8 mouse cellular contexts compared by ENCODE assay signal in genomic region chr11:32266776-32267175, GRCm38 (mm10). TPM values are rescaled to one million over a fixed set of nuclear protein-coding genes. Genes with fewer than 3 reads are reported as not detected.
DNase-seq lines count a peak whose midpoint lies in the region; ATAC-seq and TF ChIP-seq lines count a peak whose summit lies in the region.

No protein-coding gene starts in this region.

- ATAC-seq in kidney, embryonic 16.5 days (ENCODE audit: low FRiP score, low TSS enrichment), result no peak
- 0 out of 2 replicates have a peak, but pooled peaks have one; percentile 3 for ATAC-seq in hindbrain, embryonic 16.5 days
- 0 out of 2 replicates have a peak, but pooled peaks have one; percentile 1 for ATAC-seq in midbrain, postnatal 0 days (ENCODE audit: low FRiP score)

- no peak for DNase-seq in kidney, adult 8-10 months
- peak; percentile 14 for DNase-seq in brain, adult 2 months (ENCODE audit: low read depth, low spot score)
- DNase-seq in midbrain, postnatal 0 days (ENCODE audit: low spot score), result no peak
- DNase-seq in adrenal gland, postnatal 36 days, result no peak
- no peak for DNase-seq in right cerebral cortex, adult 2 months (ENCODE audit: low spot score in 2 of 2)
- no peak for DNase-seq in spleen, postnatal 10 days (ENCODE audit: low spot score in 2 of 2)

- H3K27ac ChIP-seq in kidney, embryonic 16.5 days (ENCODE audit: low read length), result peak overlapping the region; percentile 96
- H3K27ac ChIP-seq in hindbrain, embryonic 16.5 days (ENCODE audit: low read depth, low read length), result peak overlapping the region; percentile 94
- peak overlapping the region; percentile 92 for H3K27ac ChIP-seq in midbrain, postnatal 0 days (ENCODE audit: low read depth, low read length)

- no peaks in the 10 kb centered on the region for H3K36me3 ChIP-seq in kidney, embryonic 16.5 days (ENCODE audit: insufficient read depth, low read length)
- no peaks in the 10 kb centered on the region for H3K36me3 ChIP-seq in hindbrain, embryonic 16.5 days (ENCODE audit: control insufficient read depth, insufficient read depth, low read length)
- H3K36me3 ChIP-seq in midbrain, postnatal 0 days (ENCODE audit: insufficient read depth, low read length), result peaks cover 7% of the 10 kb centered on the region

- 22% methylated on average over 6 of the region's 6 CpGs for WGBS in kidney, embryonic 16.5 days
- WGBS in hindbrain, embryonic 16.5 days, result 23% methylated on average over 6 of the region's 6 CpGs
- 27% methylated on average over 6 of the region's 6 CpGs for WGBS in midbrain, postnatal 0 days

- H3K9ac ChIP-seq in kidney, embryonic 16.5 days (replicated peaks; ENCODE audit: low read length), result peak overlapping the region; percentile 94
- peak overlapping the region; percentile 93 for H3K9ac ChIP-seq in hindbrain, embryonic 16.5 days (ENCODE audit: low read depth, low read length)
- peak overlapping the region; percentile 92 for H3K9ac ChIP-seq in midbrain, postnatal 0 days (replicated peaks; ENCODE audit: low read length, poor library complexity, severe bottlenecking)

- H3K4me2 ChIP-seq in kidney, embryonic 16.5 days (replicated peaks; ENCODE audit: low read depth, low read length), result peak overlapping the region; percentile 72
- peak overlapping the region; percentile 68 for H3K4me2 ChIP-seq in hindbrain, embryonic 16.5 days (ENCODE audit: low read length)
- H3K4me2 ChIP-seq in midbrain, postnatal 0 days (ENCODE audit: low read depth, low read length, poor library complexity, severe bottlenecking), result peak overlapping the region; percentile 58

- H3K9me3 ChIP-seq in kidney, embryonic 16.5 days (ENCODE audit: low read length), result no peaks in the 10 kb centered on the region
- H3K9me3 ChIP-seq in hindbrain, embryonic 16.5 days (ENCODE audit: control insufficient read depth, low read length), result no peaks in the 10 kb centered on the region
- H3K9me3 ChIP-seq in midbrain, postnatal 0 days (ENCODE audit: low read length), result no peaks in the 10 kb centered on the region

- H3K4me1 ChIP-seq in kidney, embryonic 16.5 days (ENCODE audit: insufficient read depth, low read length), result peaks cover 15% of the 10 kb centered on the region
- H3K4me1 ChIP-seq in hindbrain, embryonic 16.5 days (ENCODE audit: control insufficient read depth, insufficient read depth, low read depth, low read length), result peaks cover 10% of the 10 kb centered on the region
- no peaks in the 10 kb centered on the region for H3K4me1 ChIP-seq in midbrain, postnatal 0 days (ENCODE audit: insufficient read depth, low read length)

- H3K27me3 ChIP-seq in kidney, embryonic 16.5 days (ENCODE audit: insufficient read depth, low read length), result peaks cover 3% of the 10 kb centered on the region; the same call in 1 of the 2 replicates
- no peaks in the 10 kb centered on the region for H3K27me3 ChIP-seq in hindbrain, embryonic 16.5 days (replicated peaks; ENCODE audit: control insufficient read depth, insufficient read depth, low read length)
- no peaks in the 10 kb centered on the region for H3K27me3 ChIP-seq in midbrain, postnatal 0 days (ENCODE audit: insufficient read depth, low read length)

- H3K4me3 ChIP-seq in kidney, embryonic 16.5 days (ENCODE audit: low read length), result peak overlapping the region; percentile 87
- H3K4me3 ChIP-seq in hindbrain, embryonic 16.5 days (ENCODE audit: low read length), result peak overlapping the region; percentile 90
- H3K4me3 ChIP-seq in midbrain, postnatal 0 days (ENCODE audit: low read depth, low read length), result peak overlapping the region; percentile 61

- TF ChIP-seq CTCF in midbrain, postnatal 0 days (IDR thresholded peaks at IDR 0.05), result no peak

RNA-seq across cellular contexts. Expression of gene Nprl3, which starts 0.7 kb away (rescaled TPM):
- 50.2 and 50.8 TPM in 2 replicates for polyA plus RNA-seq in kidney, embryonic 16.5 days (2015; fragmentation: Nextera tagmentation; extraction: Ambion mirVana)
- polyA plus RNA-seq in hindbrain, embryonic 16.5 days (2015; fragmentation: Nextera tagmentation; extraction: Ambion mirVana), result 42.6 and 43.9 TPM in 2 replicates
- 36.0 and 44.7 TPM in 2 replicates for total RNA-seq in midbrain, postnatal 0 days (2014; rRNA removed)
- 35.3 and 38.6 TPM in 2 replicates for polyA plus RNA-seq in midbrain, postnatal 0 days (2015; fragmentation: Nextera tagmentation; extraction: Ambion mirVana)
- 10 to 100 TPM; 62.9 to 65.2 TPM for total RNA-seq in adrenal gland, postnatal 36 days (2021)

RNA-seq across cellular contexts. Expression of gene Hba-x, which starts 9.4 kb away (rescaled TPM):
- polyA plus RNA-seq in kidney, embryonic 16.5 days (2015; fragmentation: Nextera tagmentation; extraction: Ambion mirVana), result 20.0 and 23.7 TPM in 2 replicates
- 4.9 and 16.1 TPM in 2 replicates for polyA plus RNA-seq in hindbrain, embryonic 16.5 days (2015; fragmentation: Nextera tagmentation; extraction: Ambion mirVana)
- 0.38 TPM in 1 of 2 replicates, not detected in the other for total RNA-seq in midbrain, postnatal 0 days (2014; rRNA removed)
- polyA plus RNA-seq in midbrain, postnatal 0 days (2015; fragmentation: Nextera tagmentation; extraction: Ambion mirVana), result 0.49 TPM in 1 of 2 replicates, not detected in the other
- not detected for total RNA-seq in adrenal gland, postnatal 36 days (2021)

RNA-seq across cellular contexts. Expression of gene Hba-a1, which starts 16.5 kb away (rescaled TPM):
- polyA plus RNA-seq in kidney, embryonic 16.5 days (2015; fragmentation: Nextera tagmentation; extraction: Ambion mirVana), result 4,198 and 4,493 TPM in 2 replicates
- polyA plus RNA-seq in hindbrain, embryonic 16.5 days (2015; fragmentation: Nextera tagmentation; extraction: Ambion mirVana), result 2,714 and 3,255 TPM in 2 replicates
- 562 and 930 TPM in 2 replicates for total RNA-seq in midbrain, postnatal 0 days (2014; rRNA removed)
- polyA plus RNA-seq in midbrain, postnatal 0 days (2015; fragmentation: Nextera tagmentation; extraction: Ambion mirVana), result 470 and 497 TPM in 2 replicates
- total RNA-seq in adrenal gland, postnatal 36 days (2021), result 1,000 to 10,000 TPM; 2,230 to 3,771 TPM

RNA-seq across cellular contexts. Expression of gene Hbq1b, which starts 20.0 kb away (rescaled TPM):
- 1.1 and 1.5 TPM in 2 replicates for polyA plus RNA-seq in kidney, embryonic 16.5 days (2015; fragmentation: Nextera tagmentation; extraction: Ambion mirVana)
- 0.61 and 1.3 TPM in 2 replicates for polyA plus RNA-seq in hindbrain, embryonic 16.5 days (2015; fragmentation: Nextera tagmentation; extraction: Ambion mirVana)
- total RNA-seq in midbrain, postnatal 0 days (2014; rRNA removed), result 1.7 and 5.9 TPM in 2 replicates
- polyA plus RNA-seq in midbrain, postnatal 0 days (2015; fragmentation: Nextera tagmentation; extraction: Ambion mirVana), result 1.9 and 3.1 TPM in 2 replicates
- not detected for total RNA-seq in adrenal gland, postnatal 36 days (2021)

RNA-seq across cellular contexts. Expression of gene Hba-a2, which starts 29.5 kb away (rescaled TPM):
- polyA plus RNA-seq in kidney, embryonic 16.5 days (2015; fragmentation: Nextera tagmentation; extraction: Ambion mirVana), result 10,418 and 11,416 TPM in 2 replicates
- 6,688 and 8,147 TPM in 2 replicates for polyA plus RNA-seq in hindbrain, embryonic 16.5 days (2015; fragmentation: Nextera tagmentation; extraction: Ambion mirVana)
- total RNA-seq in midbrain, postnatal 0 days (2014; rRNA removed), result 1,333 and 2,070 TPM in 2 replicates
- polyA plus RNA-seq in midbrain, postnatal 0 days (2015; fragmentation: Nextera tagmentation; extraction: Ambion mirVana), result 1,100 and 1,214 TPM in 2 replicates
- total RNA-seq in adrenal gland, postnatal 36 days (2021), result 1,000 to 10,000 TPM; 1,676 to 2,955 TPM
